Mouse (Mus musculus) spleen, postnatal 14 days (tissue): Measurements from ENCODE around the gene Lad1.

ENCODE experiments used
- DNase-seq, 2 experiments: peaks; one replicate each; pipeline ENCODE4 v3.0.0; 2021 to 2022; ENCODE audit warnings: low spot score in 2 of 2

Lad1 gene

GRCm38 (mm10) chr1:135807546-135807945 is 10.9 kb upstream of the Lad1 start:
- DNase-seq = no peak

DNA sequence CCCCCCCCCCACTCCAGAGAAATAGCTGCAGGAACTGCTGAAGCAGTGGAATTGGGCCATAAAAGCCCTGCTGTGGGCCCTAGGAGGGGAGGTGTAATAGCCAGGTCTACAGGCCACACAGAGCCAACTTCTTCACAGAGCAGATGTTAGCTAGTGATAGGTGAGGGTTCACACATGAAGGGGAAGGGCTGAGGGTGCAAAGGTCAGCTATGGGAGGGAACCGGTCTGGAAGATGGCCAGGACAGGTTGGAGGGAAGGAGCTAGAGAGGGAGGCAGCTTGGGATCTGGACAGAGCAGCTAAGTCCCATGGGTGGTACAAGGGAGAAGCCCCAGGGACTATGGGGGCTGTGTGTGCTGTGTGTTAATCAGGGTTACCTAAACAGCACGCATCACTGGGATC is 8.2 kb upstream of the Lad1 start:
- no peak for DNase-seq

DNA sequence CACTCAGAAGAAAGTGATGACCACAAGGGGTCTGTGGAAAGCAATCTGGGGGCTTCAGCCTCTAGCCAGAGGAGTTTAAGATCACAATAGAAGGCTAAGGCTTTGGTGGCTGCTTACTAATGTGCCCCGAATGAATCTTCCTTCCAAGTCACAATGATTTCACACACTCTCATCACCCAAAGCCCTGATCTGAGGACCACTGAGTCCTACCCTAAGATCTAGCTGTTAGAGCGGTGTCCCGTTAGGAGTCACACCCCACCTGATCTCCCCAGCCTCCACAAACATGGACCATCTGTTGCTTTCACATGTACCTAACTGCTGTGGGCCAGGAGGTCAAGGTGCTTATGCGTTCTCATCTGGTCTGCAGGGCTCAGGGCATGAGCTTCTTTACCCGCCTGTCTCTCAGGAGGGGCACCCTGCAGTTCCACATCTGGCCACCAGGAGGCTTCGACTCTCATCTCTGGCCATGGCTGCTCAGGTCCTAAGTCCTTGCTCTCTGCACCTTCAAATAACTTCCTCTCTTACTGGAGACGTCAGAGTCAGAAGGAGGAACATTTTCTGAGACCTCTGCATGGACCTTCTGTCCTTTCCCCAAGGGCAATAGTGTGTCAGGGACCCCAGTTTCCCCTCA is 7.3 kb upstream of the Lad1 start:
- peak; percentile 66 to 75 for DNase-seq

GRCm38 (mm10) chr1:135812205-135812604 is 6.2 kb upstream of the Lad1 start:
- DNase-seq = no peak

DNA sequence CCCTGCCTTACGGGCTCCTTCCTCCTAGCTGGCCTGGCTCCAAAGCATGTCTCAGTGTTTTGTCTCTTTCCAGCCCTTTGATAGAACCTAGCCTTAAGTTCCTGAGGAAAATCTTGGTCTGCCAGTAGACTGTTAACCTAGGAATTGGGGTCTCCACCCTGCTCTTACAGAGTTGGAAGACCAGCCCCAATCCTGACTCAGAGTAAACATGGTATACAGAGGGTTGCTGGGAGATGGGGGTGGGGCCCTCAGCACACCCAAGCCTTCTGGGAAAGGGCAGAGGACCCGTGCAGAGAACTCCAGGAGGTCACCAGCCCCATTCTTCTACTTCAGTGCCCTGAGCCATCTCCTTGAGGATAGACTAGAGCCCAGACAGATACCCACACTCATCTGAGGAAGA is 5.8 kb upstream of the Lad1 start:
- DNase-seq = no peak

DNA sequence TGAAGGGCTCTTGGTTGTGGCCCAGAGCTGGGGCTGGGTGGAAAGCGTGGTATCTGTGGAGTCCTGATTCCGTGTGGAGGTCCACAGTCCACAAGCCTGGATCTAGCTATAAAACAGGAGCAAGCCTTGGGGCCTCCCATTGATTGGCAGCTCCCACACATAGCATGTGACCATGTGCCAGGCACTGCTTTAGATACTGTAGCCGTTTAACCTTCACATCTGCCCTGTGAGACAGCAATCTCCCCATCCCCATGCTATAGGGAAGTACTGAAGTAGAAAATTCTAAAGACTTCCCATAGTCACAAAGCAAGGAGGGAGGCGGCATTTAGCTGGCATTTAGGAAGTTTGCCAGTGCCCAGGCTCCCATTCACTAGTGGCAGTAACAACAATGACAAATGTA is 5.3 kb upstream of the Lad1 start:
- no peak for DNase-seq

DNA sequence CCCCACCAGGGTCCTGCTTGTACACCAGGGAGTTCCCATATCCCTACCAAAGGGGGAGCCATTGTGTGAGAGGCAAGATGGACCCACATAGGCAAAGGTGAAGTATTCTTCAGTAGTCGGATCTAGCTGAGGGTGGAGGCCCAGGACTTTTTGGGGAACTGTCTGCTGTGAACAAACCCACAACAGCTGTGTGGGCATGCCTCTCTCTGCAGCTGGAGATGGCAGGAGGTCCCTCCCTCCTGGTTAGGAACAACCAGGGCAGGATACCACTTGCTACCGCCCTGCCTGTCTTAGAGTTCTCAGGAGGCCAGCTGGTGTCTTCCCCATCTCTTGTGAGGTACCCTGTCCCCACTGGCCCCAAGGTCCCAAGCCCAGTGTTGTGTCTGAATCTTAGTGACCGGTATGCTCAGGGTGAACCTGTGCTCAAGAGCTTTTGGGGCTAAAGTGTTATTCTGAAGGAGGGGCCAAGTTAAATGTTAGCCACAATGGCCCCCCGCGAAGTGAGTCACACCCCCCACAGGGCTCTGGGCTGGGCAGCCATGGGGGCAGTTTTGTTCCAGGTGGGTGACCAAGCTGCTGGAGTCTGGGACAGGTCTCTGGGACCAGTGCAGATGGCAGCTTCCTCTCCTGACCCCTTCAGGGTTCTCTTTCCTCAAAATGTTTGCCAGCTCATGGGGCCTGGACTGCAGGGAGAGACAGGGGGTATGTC is 4.6 kb upstream of the Lad1 start:
- no peak for DNase-seq

- no peak for DNase-seq
Observed at GRCm38 (mm10) chr1:135814531-135814930, 3.9 kb upstream of the Lad1 start.

DNA sequence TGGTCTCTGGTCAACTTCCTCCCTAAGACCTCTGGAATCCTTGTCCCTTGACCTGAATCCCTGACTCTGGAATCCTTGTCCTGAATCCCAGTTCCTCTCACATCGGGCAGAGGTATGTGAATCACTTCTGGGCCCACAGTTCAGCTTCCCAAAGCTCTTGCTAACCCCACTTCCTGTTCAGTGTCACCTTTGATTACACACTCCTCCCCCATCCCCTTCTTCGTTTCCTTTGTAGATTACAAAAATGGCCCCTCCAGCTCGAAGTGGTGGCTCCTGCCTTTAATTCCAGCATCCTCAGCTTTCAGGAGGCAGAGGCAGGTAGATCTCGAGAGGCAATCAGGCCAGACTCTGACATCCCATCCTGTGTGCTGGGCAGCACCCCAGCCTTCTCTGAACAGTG is 803 bp upstream of the Lad1 start:
- no peak for DNase-seq

- DNase-seq = no peak
Observed at GRCm38 (mm10) chr1:135820071-135820470, 1.7 kb downstream of the Lad1 start.

DNA sequence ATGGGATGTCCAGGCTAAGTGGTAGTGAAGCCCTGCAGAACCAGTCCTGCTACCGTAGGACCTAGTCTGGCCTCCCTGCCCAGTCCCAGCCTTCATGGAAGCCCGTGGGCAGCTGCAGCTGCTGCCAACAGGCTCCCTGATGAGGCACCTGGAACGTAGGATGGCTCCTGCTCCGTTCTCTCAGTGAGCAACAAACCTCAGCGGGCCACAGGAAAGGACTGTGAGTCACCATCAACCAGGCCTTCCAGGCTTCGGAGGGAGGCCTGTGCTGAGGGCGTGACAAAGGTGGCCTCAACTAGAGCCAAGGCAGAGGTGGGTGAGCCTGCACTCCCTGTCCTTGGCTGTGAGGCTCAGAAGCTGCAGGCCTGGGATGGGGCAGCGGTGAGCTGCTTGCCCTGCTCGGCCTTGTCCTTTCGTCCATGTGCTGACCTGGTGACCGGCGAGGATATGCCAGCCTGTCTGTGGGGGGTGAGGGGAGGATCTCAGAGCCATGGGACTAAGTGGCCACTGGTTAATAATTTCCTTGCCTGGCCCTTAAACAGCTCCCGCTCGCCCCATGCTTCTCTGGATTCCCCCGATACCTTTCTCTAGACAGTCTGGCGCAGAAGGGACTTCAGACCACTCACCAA is 2.5 kb downstream of the Lad1 start:
- DNase-seq = no peak

- DNase-seq = no peak
Observed at GRCm38 (mm10) chr1:135821780-135822179, 3.4 kb downstream of the Lad1 start.

DNA sequence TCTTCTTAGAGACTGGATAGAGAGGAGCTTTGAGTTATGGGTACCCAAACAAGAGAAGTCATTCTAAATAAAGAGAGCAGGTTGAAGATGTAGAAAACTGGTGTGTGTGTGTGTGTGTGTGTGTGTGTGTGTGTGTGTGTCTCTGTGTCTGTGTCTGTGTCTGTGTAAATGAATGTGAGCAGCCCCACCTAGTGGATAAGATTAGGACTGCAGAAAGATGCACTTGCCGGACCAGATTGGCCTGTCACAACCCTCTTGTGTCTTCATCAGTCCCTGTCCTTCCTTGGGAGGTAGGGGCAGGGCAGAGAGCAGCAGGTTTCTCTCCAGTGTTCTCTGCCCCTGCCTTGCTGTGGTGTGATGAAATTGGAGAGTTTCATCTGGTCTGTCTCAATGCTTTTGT is 10.5 kb downstream of the Lad1 start:
- no peak for DNase-seq

DNA sequence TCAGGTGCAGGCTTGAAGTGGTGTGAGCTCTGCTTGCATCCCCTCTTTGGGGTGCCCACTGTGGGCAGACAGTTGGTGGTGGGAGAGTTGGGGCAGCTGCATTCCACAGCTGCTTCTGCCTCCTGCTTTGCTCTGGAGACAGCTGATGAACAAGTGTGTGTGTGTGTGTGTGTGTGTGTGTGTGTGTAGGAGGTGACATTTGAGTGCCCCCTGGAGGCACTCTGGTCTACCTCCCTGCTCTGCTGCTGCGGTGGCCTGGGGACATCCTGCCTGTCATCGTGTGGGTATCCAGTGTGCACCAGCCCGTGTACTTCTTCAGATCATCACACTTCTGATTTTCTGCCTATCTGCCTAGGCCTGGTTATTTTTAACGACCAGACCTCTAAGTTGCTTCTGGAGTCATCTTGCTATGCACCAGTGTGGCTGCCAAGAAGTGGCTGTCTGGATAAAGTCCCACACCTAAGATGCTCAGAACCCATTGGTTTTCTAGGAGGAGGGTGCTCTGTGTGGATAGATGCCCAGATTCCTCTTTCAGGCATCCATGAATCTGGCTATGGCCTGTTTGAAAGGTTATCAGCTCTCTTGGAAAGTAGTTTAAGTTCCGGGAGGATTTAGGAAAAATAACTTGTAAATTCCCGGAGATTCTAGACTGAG is 15.9 kb downstream of the Lad1 start:
- no peak for DNase-seq

DNA sequence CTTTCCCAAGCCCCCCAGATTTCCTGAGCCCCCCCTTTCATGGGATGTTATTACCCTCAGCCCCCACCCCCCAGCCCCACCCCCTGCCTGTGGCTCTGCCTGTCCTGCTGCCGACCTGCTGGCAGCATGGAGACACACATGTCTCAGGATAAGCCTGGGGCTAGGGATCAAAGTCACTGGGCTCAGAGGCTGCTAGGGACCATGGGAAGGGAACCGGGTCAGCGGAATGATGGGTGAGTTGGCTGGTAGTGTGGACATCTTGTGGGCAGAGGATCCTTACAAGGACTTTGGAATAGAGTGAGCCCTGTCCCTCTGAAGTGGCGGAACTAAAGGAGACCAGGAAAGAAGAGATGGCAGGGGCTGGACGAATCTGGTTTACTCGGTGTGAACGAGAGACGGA is 16.6 kb downstream of the Lad1 start:
- no peak for DNase-seq

DNA sequence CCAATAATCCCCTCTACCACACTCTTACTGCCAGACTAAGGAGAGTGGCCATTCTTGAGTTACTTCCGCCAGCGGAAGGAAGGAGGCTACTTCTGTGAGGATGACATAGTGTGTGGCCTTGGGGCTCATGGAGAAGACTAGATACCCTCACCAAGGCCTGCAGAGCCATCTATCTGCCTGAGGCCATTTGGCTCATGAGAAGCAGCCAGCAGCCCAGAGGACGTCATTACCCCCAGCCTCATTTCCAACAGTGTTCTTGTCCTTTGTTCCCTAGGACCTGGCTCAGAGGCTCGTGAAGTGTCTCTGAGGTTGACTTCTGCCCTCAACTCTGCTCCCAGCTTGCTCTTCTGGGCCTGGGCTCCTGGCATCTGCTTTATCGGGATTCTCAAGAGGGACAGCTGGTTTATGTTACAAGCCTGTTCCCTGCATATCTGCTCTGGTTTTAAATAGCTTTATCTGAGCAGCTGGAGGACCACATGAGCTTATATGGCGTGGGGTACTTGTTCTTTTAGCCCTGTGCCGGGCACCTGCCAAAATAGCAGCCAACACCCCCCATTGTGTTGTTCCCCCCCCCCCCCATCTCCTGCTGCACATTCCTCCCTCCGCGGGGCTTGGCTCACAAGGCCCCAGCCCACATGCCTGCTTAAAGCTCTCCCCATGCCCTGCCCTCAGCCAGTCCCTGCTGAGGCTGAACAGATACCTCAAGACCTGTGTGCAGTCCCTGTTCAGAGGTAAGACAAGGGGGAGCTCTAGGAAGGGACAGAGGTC is 17.5 kb downstream of the Lad1 start, which contains the start of gene Tnnt2:
Tnnt2 (plus strand) TSS at position 639 of the 768 bp plus-strand sequence.
- no peak for DNase-seq

DNA sequence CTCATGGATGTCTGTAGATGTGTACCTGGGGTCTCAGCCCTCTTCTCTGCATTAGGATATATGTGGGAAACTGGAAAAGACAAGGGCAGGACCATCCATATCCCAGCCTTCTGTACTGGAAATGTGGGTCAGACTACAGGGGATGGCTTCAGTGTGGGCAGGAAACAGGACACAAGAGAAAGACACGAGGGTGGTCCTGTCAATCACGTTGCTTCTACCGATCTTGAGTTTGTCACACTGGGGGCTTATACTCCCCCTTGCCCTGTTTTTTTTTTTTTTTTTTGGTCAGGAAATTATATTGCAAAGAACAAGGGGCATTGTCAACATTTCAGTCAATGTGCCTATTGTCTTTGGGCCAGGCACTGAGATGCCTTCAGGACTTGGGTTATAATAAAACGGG is 20.2 kb downstream of the Lad1 start:
- no peak for DNase-seq

GRCm38 (mm10) chr1:135839065-135839464 is 20.7 kb downstream of the Lad1 start:
- DNase-seq = no peak

- no peak for DNase-seq
Observed at GRCm38 (mm10) chr1:135840675-135841395, 22.4 kb downstream of the Lad1 start.

DNA sequence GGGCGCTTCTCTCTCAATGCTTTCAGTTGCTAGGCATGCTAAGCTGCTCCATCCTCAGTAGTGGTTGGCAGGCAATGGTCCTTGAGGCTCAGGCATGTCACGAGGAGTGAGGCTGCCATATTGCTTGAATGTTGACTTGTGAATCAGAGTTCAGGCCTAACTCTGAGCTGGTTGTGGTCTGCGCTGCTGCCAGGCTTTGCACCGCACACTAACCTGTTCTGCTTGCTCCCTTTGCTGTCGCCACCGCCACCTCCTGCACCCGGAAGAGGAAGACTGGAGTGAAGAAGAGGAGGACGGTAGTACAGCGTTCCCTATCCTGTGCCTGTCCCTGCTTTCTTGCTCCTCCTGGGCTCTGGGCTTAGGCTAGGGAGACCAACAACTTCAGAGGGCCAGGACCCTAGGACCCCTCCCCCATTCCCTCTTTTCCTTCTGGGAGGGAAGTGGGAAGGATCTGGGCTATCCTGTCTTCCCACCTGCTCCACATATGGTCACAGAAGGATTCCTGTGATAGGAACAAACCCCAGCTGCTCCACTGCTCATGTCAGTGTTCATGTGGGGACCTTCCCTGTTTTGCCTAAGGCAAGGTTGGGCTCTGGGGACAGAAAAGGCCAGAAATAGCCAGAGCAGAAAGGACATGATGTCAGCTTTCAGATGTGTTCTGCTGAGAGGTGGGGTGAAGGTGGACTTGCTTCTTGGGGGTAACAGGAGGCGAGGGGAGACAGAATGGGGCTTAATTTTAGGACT is 25.3 kb downstream of the Lad1 start:
- no peak for DNase-seq

DNA sequence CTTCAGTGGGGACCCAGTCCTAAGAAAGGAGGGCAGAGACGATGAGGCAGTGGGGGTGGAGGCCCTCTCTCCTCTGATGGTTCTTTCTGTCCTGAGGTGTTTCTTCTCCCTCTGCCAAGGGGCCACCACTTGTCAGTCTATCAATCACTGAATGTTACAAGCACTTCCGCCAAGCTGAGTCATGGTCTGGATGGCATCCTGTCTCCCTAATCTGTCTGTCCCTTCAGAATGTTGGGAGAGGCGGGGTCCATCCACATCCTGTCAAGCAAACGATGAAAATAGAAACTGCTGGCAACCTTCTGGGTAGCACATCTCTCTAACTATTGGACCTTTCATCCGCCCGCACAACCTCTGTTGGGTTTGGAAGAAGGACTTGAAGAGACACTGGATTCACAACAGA is 26.1 kb downstream of the Lad1 start:
- no peak for DNase-seq
